12 mouse cellular contexts compared by ENCODE assay signal in the genomic region with DNA sequence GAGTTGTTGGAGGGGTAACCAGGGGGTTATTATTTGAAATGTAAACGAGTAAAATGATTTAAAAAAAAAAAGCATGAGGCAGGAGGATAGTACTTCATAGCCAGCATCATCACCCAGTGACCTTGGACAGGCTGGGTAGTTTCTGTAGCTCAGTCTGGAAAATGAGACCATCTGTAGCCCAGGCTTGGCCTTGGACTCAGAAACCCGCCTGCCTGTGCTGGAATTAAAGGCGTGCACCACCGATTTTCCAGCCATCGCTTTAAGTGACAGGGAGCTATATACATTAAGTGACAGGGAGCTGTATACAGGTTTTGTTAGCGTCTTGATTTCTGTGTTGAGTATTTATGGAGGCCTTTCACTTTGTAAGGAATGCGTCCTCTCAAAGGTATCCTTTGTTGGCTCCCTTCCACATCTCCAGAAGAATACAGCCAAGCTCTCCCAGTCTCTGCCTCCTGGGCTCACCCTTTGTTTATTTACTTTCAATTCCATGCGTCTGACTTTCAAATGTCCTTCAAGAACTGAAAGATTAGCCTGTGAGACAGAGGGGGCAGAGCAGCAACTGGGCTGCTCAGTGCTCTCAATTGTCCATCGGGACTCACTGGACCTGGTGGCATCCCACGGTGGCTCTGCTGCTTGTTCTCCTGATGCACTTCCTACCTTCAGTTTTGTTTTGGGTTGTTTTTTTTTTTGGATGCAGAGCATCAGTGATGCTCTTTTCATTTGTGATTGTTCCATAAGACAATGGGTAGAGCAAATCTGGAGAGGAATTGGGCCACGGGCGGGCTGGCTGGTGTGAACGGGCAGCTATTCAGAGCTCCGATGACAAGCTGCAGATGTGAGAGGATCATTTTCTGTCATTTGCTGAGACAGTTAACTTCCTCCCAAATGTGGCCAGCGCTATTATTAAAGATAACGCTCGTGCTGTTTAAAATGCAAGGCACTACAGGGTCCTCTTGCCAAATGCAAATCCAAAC.
DNase-seq lines count a peak whose midpoint lies in the region; ATAC-seq lines count a peak whose summit lies in the region.
"Had no signal": no experiment of that assay in that cellular context is flagged by ENCODE, and none has a peak within 500 bp of the region (broad histone marks: within the 10 kb centered on the region; RNA-seq: fewer than 3 reads in every experiment).

No protein-coding gene starts in this region.

- H3K4me1 ChIP-seq in forebrain, embryonic 14.5 days (ENCODE audit: control insufficient read depth, insufficient read depth, low read length), result peaks cover 14% of the 10 kb centered on the region; the same call in 1 of the 2 replicates
- peaks cover 12% of the 10 kb centered on the region for H3K4me1 ChIP-seq in forebrain, embryonic 15.5 days
- H3K4me1 ChIP-seq in hindbrain, embryonic 14.5 days (replicated peaks; ENCODE audit: control insufficient read depth, insufficient read depth, low read length), result peaks cover 14% of the 10 kb centered on the region; the same call in 1 of the 2 replicates
- no peaks in the 10 kb centered on the region; the same call in 1 of the 2 replicates for H3K4me1 ChIP-seq in hindbrain, embryonic 11.5 days (replicated peaks; ENCODE audit: control insufficient read depth, insufficient read depth, low read length)
- H3K4me1 ChIP-seq in midbrain, embryonic 13.5 days (replicated peaks), result peaks cover 17% of the 10 kb centered on the region
- H3K4me1 ChIP-seq in midbrain, embryonic 16.5 days (ENCODE audit: control insufficient read depth, insufficient read depth, low read length), result peaks cover 13% of the 10 kb centered on the region
- peaks cover 18% of the 10 kb centered on the region for H3K4me1 ChIP-seq in neural tube, embryonic 13.5 days (replicated peaks)
- H3K4me1 ChIP-seq: liver, embryonic 13.5 days had no signal

- no peak overlapping the region for H3K4me3 ChIP-seq in forebrain, embryonic 14.5 days (ENCODE audit: low read depth, low read length)
- no peak overlapping the region for H3K4me3 ChIP-seq in forebrain, embryonic 15.5 days
- no peak overlapping the region for H3K4me3 ChIP-seq in hindbrain, embryonic 14.5 days (replicated peaks; ENCODE audit: low read length)
- no peak overlapping the region for H3K4me3 ChIP-seq in hindbrain, embryonic 11.5 days (ENCODE audit: low read depth, low read length)
- H3K4me3 ChIP-seq in midbrain, embryonic 13.5 days (replicated peaks), result no peak overlapping the region
- no peak overlapping the region for H3K4me3 ChIP-seq in midbrain, embryonic 16.5 days (ENCODE audit: low read depth, low read length)
- no peak overlapping the region for H3K4me3 ChIP-seq in neural tube, embryonic 13.5 days
- H3K4me3 ChIP-seq: liver, embryonic 13.5 days had no signal

- DNase-seq in forebrain, embryonic 14.5 days (ENCODE audit: low spot score), result peak; percentile 18
- no peak for DNase-seq in hindbrain, embryonic 14.5 days (ENCODE audit: low spot score)
- DNase-seq in hindbrain, embryonic 11.5 days (ENCODE audit: low spot score), result no peak
- DNase-seq in liver, result no peak
- DNase-seq: adrenal gland, postnatal 10 days; cerebellum, adult 18-20 months; liver, embryonic 13.5 days; thymus, postnatal 36 days had no signal

- H3K9ac ChIP-seq in forebrain, embryonic 14.5 days (ENCODE audit: low read length), result no peak overlapping the region
- no peak overlapping the region for H3K9ac ChIP-seq in forebrain, embryonic 15.5 days (replicated peaks)
- peak overlapping the region; percentile 18 for H3K9ac ChIP-seq in hindbrain, embryonic 14.5 days
- no peak overlapping the region for H3K9ac ChIP-seq in hindbrain, embryonic 11.5 days (ENCODE audit: low read depth, low read length)
- no peak overlapping the region for H3K9ac ChIP-seq in midbrain, embryonic 13.5 days (replicated peaks)
- H3K9ac ChIP-seq in midbrain, embryonic 16.5 days (ENCODE audit: low read depth, low read length), result no peak overlapping the region
- H3K9ac ChIP-seq in neural tube, embryonic 13.5 days, result no peak overlapping the region
- H3K9ac ChIP-seq: liver, embryonic 13.5 days had no signal

- H3K27me3 ChIP-seq in forebrain, embryonic 14.5 days (replicated peaks; ENCODE audit: control insufficient read depth, insufficient read depth, low read length), result no peaks in the 10 kb centered on the region
- H3K27me3 ChIP-seq in forebrain, embryonic 15.5 days, result no peaks in the 10 kb centered on the region
- H3K27me3 ChIP-seq in hindbrain, embryonic 14.5 days (ENCODE audit: control insufficient read depth, insufficient read depth, low read length), result no peaks in the 10 kb centered on the region
- H3K27me3 ChIP-seq in hindbrain, embryonic 11.5 days (ENCODE audit: control insufficient read depth, insufficient read depth, low read length), result no peaks in the 10 kb centered on the region
- peaks cover 5% of the 10 kb centered on the region; the same call in 1 of the 2 replicates for H3K27me3 ChIP-seq in midbrain, embryonic 13.5 days
- no peaks in the 10 kb centered on the region for H3K27me3 ChIP-seq in midbrain, embryonic 16.5 days (ENCODE audit: control insufficient read depth, insufficient read depth, low read depth, low read length)
- H3K27me3 ChIP-seq in neural tube, embryonic 13.5 days, result no peaks in the 10 kb centered on the region
- H3K27me3 ChIP-seq: liver, embryonic 13.5 days had no signal

- H3K9me3 ChIP-seq in forebrain, embryonic 14.5 days (replicated peaks; ENCODE audit: control insufficient read depth, low read length), result no peaks in the 10 kb centered on the region
- H3K9me3 ChIP-seq in forebrain, embryonic 15.5 days, result no peaks in the 10 kb centered on the region
- H3K9me3 ChIP-seq in hindbrain, embryonic 14.5 days (ENCODE audit: control insufficient read depth, low read length), result no peaks in the 10 kb centered on the region
- H3K9me3 ChIP-seq in hindbrain, embryonic 11.5 days (ENCODE audit: control insufficient read depth, low read length), result no peaks in the 10 kb centered on the region
- no peaks in the 10 kb centered on the region for H3K9me3 ChIP-seq in midbrain, embryonic 13.5 days
- H3K9me3 ChIP-seq in midbrain, embryonic 16.5 days (replicated peaks; ENCODE audit: control insufficient read depth, low read length, poor library complexity, severe bottlenecking), result no peaks in the 10 kb centered on the region
- 0 out of 2 replicates have a peak, but pooled peaks cover 5% of the 10 kb centered on the region for H3K9me3 ChIP-seq in neural tube, embryonic 13.5 days
- H3K9me3 ChIP-seq: liver, embryonic 13.5 days had no signal

- no peaks in the 10 kb centered on the region for H3K36me3 ChIP-seq in forebrain, embryonic 14.5 days (ENCODE audit: control insufficient read depth, insufficient read depth, low read length)
- H3K36me3 ChIP-seq in forebrain, embryonic 15.5 days, result no peaks in the 10 kb centered on the region
- H3K36me3 ChIP-seq in hindbrain, embryonic 14.5 days (replicated peaks; ENCODE audit: control insufficient read depth, insufficient read depth), result no peaks in the 10 kb centered on the region
- no peaks in the 10 kb centered on the region for H3K36me3 ChIP-seq in hindbrain, embryonic 11.5 days (ENCODE audit: control insufficient read depth, insufficient read depth, low read length)
- no peaks in the 10 kb centered on the region for H3K36me3 ChIP-seq in midbrain, embryonic 13.5 days
- H3K36me3 ChIP-seq in midbrain, embryonic 16.5 days (ENCODE audit: control insufficient read depth, insufficient read depth, low read length), result no peaks in the 10 kb centered on the region
- no peaks in the 10 kb centered on the region for H3K36me3 ChIP-seq in neural tube, embryonic 13.5 days
- H3K36me3 ChIP-seq: liver, embryonic 13.5 days had no signal

- H3K27ac ChIP-seq in forebrain, embryonic 14.5 days (ENCODE audit: low read depth, low read length), result no peak overlapping the region
- H3K27ac ChIP-seq in forebrain, embryonic 15.5 days (replicated peaks), result no peak overlapping the region; the same call in 1 of the 2 replicates
- no peak overlapping the region for H3K27ac ChIP-seq in hindbrain, embryonic 14.5 days
- H3K27ac ChIP-seq in hindbrain, embryonic 11.5 days (ENCODE audit: low read depth, low read length), result no peak overlapping the region
- H3K27ac ChIP-seq in midbrain, embryonic 13.5 days, result no peak overlapping the region
- no peak overlapping the region for H3K27ac ChIP-seq in midbrain, embryonic 16.5 days (ENCODE audit: low read length)
- no peak overlapping the region for H3K27ac ChIP-seq in neural tube, embryonic 13.5 days (replicated peaks)
- H3K27ac ChIP-seq: liver, embryonic 13.5 days had no signal

- 14% methylated on average over 17 of the region's 17 CpGs for WGBS in forebrain, embryonic 14.5 days
- 17% methylated on average over 17 of the region's 17 CpGs for whole genome bisulfite sequencing in forebrain, embryonic 15.5 days
- 30% methylated on average over 17 of the region's 17 CpGs for WGBS in hindbrain, embryonic 14.5 days
- WGBS in hindbrain, embryonic 11.5 days, result 38% methylated on average over 17 of the region's 17 CpGs
- 23% methylated on average over 17 of the region's 17 CpGs for WGBS in midbrain, embryonic 13.5 days
- 22% methylated on average over 17 of the region's 17 CpGs for WGBS in midbrain, embryonic 16.5 days
- 26% methylated on average over 17 of the region's 17 CpGs for WGBS in neural tube, embryonic 13.5 days

- peak overlapping the region; percentile 12; the same call in 1 of the 2 replicates for H3K4me2 ChIP-seq in forebrain, embryonic 14.5 days (ENCODE audit: low read length)
- H3K4me2 ChIP-seq in forebrain, embryonic 15.5 days (replicated peaks), result no peak overlapping the region
- H3K4me2 ChIP-seq in hindbrain, embryonic 14.5 days (replicated peaks), result no peak overlapping the region; the same call in 1 of the 2 replicates
- no peak overlapping the region for H3K4me2 ChIP-seq in hindbrain, embryonic 11.5 days (replicated peaks; ENCODE audit: low read depth, low read length)
- peak overlapping the region; percentile 12 for H3K4me2 ChIP-seq in midbrain, embryonic 13.5 days (replicated peaks)
- H3K4me2 ChIP-seq in midbrain, embryonic 16.5 days (ENCODE audit: low read length), result no peak overlapping the region; the same call in 1 of the 2 replicates
- H3K4me2 ChIP-seq in neural tube, embryonic 13.5 days, result peak overlapping the region; percentile 9; the same call in 1 of the 2 replicates
- H3K4me2 ChIP-seq: liver, embryonic 13.5 days had no signal

- ATAC-seq in forebrain, embryonic 14.5 days, result peak; percentile 37; the same call in 1 of the 2 replicates
- ATAC-seq in forebrain, embryonic 15.5 days (replicated peaks), result no peak
- no peak for ATAC-seq in hindbrain, embryonic 14.5 days (ENCODE audit: low FRiP score)
- no peak for ATAC-seq in hindbrain, embryonic 11.5 days (ENCODE audit: low FRiP score)
- ATAC-seq in midbrain, embryonic 13.5 days, result no peak
- no peak for ATAC-seq in midbrain, embryonic 16.5 days
- ATAC-seq in neural tube, embryonic 13.5 days (ENCODE audit: low read depth), result 0 out of 2 replicates have a peak, but pooled peaks have one; percentile 32

Comparison
In these comparisons a context has a peak if more than half of its experiments do, and no peak if none do; other contexts are left out.
1. ATAC-seq: peak in forebrain, embryonic 14.5 days (single experiment) and neural tube, embryonic 13.5 days (single experiment); none in forebrain, embryonic 15.5 days (single experiment), hindbrain, embryonic 14.5 days (single experiment), hindbrain, embryonic 11.5 days (single experiment), midbrain, embryonic 13.5 days (single experiment) and midbrain, embryonic 16.5 days (single experiment).
2. H3K4me2 ChIP-seq: peak in forebrain, embryonic 14.5 days (single experiment), midbrain, embryonic 13.5 days (single experiment) and neural tube, embryonic 13.5 days (single experiment); none in forebrain, embryonic 15.5 days (single experiment), hindbrain, embryonic 14.5 days (single experiment), hindbrain, embryonic 11.5 days (single experiment) and midbrain, embryonic 16.5 days (single experiment).